Mouse (Mus musculus): ENCODE data around the gene Bad. TPM values are rescaled to one million over a fixed set of nuclear protein-coding genes. Genes with fewer than 3 reads are reported as not detected.

The Bad gene
- polyA plus RNA-seq, 1 experiment from 2014 or later = 69.1 TPM

GRCm38 (mm10) chr19:6971644-6972043, 30.0 kb downstream of the Bad start:
- Histone ChIP-seq H3K36me3 (ENCODE audit: control insufficient read depth, insufficient read depth, low read length) (no peaks in the 10 kb centered on the region), H3K27ac (ENCODE audit: low read length) (no peak overlapping the region), H3K4me1 (ENCODE audit: control insufficient read depth, insufficient read depth, low read length) (peaks cover 51% of the 10 kb centered on the region), H3K4me2 (replicated peaks; ENCODE audit: low read depth, low read length) (no peak overlapping the region), H3K4me3 (ENCODE audit: low read depth, low read length) (no peak overlapping the region), H3K27me3 (ENCODE audit: control insufficient read depth, insufficient read depth, low read length) (no peaks in the 10 kb centered on the region), H3K9ac (replicated peaks; ENCODE audit: low read depth, low read length) (no peak overlapping the region; the same call in 1 of the 2 replicates), H3K9me3 (ENCODE audit: control insufficient read depth, low read depth, low read length) (no peaks in the 10 kb centered on the region)
- ATAC-seq (ENCODE audit: insufficient number of reproducible peaks, insufficient read depth, low FRiP score, low read depth) = no peak
- 31% methylated on average over 6 of the region's 6 CpGs for WGBS

GRCm38 (mm10) chr19:6972247-6972917, 30.7 kb downstream of the Bad start:
- Histone ChIP-seq H3K9ac (replicated peaks; ENCODE audit: low read depth, low read length) (no peak overlapping the region), H3K27ac (ENCODE audit: low read length) (no peak overlapping the region), H3K4me3 (ENCODE audit: low read depth, low read length) (no peak overlapping the region), H3K4me1 (ENCODE audit: control insufficient read depth, insufficient read depth, low read length) (peaks cover 52% of the 10 kb centered on the region), H3K4me2 (replicated peaks; ENCODE audit: low read depth, low read length) (no peak overlapping the region), H3K36me3 (ENCODE audit: control insufficient read depth, insufficient read depth, low read length) (0 out of 2 replicates have a peak, but pooled peaks cover 3% of the 10 kb centered on the region), H3K27me3 (ENCODE audit: control insufficient read depth, insufficient read depth, low read length) (no peaks in the 10 kb centered on the region), H3K9me3 (ENCODE audit: control insufficient read depth, low read depth, low read length) (no peaks in the 10 kb centered on the region)
- 77% methylated on average over 13 of the region's 13 CpGs for WGBS
- no peak for ATAC-seq (ENCODE audit: insufficient number of reproducible peaks, insufficient read depth, low FRiP score, low read depth)

GRCm38 (mm10) chr19:6973581-6974190, 32.0 kb downstream of the Bad start:
- Histone ChIP-seq H3K4me3 (ENCODE audit: low read depth, low read length) (peak overlapping the region; percentile 77), H3K9me3 (ENCODE audit: control insufficient read depth, low read depth, low read length) (no peaks in the 10 kb centered on the region), H3K27ac (ENCODE audit: low read length) (no peak overlapping the region), H3K9ac (replicated peaks; ENCODE audit: low read depth, low read length) (0 out of 2 replicates have a peak overlapping the region, but pooled peaks have one; percentile 2), H3K36me3 (ENCODE audit: control insufficient read depth, insufficient read depth, low read length) (peaks cover 13% of the 10 kb centered on the region), H3K27me3 (ENCODE audit: control insufficient read depth, insufficient read depth, low read length) (no peaks in the 10 kb centered on the region), H3K4me1 (ENCODE audit: control insufficient read depth, insufficient read depth, low read length) (peaks cover 43% of the 10 kb centered on the region), H3K4me2 (replicated peaks; ENCODE audit: low read depth, low read length) (peak overlapping the region; percentile 44)
- 27% methylated on average over 12 of the region's 12 CpGs for WGBS
- ATAC-seq (ENCODE audit: insufficient number of reproducible peaks, insufficient read depth, low FRiP score, low read depth) = no peak

GRCm38 (mm10) chr19:6974211-6975205, 32.8 kb downstream of the Bad start, which contains the start of gene Ppp1r14b:
Gene Ppp1r14b (plus strand): TSS chr19:6974968.
- ATAC-seq (ENCODE audit: insufficient number of reproducible peaks, insufficient read depth, low FRiP score, low read depth) = peak; percentile 60

GRCm38 (mm10) chr19:6975537-6976521, 34.2 kb downstream of the Bad start, which contains the start of gene Plcb3:
Gene Plcb3 (minus strand): TSS chr19:6976470.
- H3K9me3 ChIP-seq (ENCODE audit: control insufficient read depth, low read depth, low read length) = no peaks in the 10 kb centered on the region
- peak within 1 kb of the TSS; percentile 93 for H3K4me2 ChIP-seq (replicated peaks; ENCODE audit: low read depth, low read length)
- H3K27ac ChIP-seq (ENCODE audit: low read length) = peak within 1 kb of the TSS; percentile 94
- H3K4me1 ChIP-seq (ENCODE audit: control insufficient read depth, insufficient read depth, low read length) = peaks cover 38% of the 10 kb centered on the region
- H3K4me3 ChIP-seq (ENCODE audit: low read depth, low read length) = peak within 1 kb of the TSS; percentile 77
- H3K9ac ChIP-seq (replicated peaks; ENCODE audit: low read depth, low read length) = peak within 1 kb of the TSS; percentile 82
- peaks cover 13% of the 10 kb centered on the region for H3K36me3 ChIP-seq (ENCODE audit: control insufficient read depth, insufficient read depth, low read length)
- no peaks in the 10 kb centered on the region for H3K27me3 ChIP-seq (ENCODE audit: control insufficient read depth, insufficient read depth, low read length)
- ATAC-seq (ENCODE audit: insufficient number of reproducible peaks, insufficient read depth, low FRiP score, low read depth) = no peak
- WGBS = under 1% methylated on average over 16 of the region's 16 CpGs

More at GRCm38 (mm10) chr19:6974211-6975205, 32.8 kb downstream of the Bad start, which contains the start of gene Ppp1r14b:
- peak within 1 kb of the TSS; percentile 77 for H3K4me3 ChIP-seq (ENCODE audit: low read depth, low read length)
- peak within 1 kb of the TSS; percentile 93 for H3K4me2 ChIP-seq (replicated peaks; ENCODE audit: low read depth, low read length)
- H3K27me3 ChIP-seq (ENCODE audit: control insufficient read depth, insufficient read depth, low read length) = no peaks in the 10 kb centered on the region
- peaks cover 13% of the 10 kb centered on the region for H3K36me3 ChIP-seq (ENCODE audit: control insufficient read depth, insufficient read depth, low read length)
- H3K9ac ChIP-seq (replicated peaks; ENCODE audit: low read depth, low read length) = peak within 1 kb of the TSS; percentile 82
- peak within 1 kb of the TSS; percentile 94 for H3K27ac ChIP-seq (ENCODE audit: low read length)
- under 1% methylated on average over 81 of the region's 84 CpGs for WGBS
- H3K9me3 ChIP-seq (ENCODE audit: control insufficient read depth, low read depth, low read length) = no peaks in the 10 kb centered on the region
- peaks cover 49% of the 10 kb centered on the region for H3K4me1 ChIP-seq (ENCODE audit: control insufficient read depth, insufficient read depth, low read length)

GRCm38 (mm10) chr19:6977759-6978638, 36.3 kb downstream of the Bad start:
- H3K27me3 ChIP-seq (ENCODE audit: control insufficient read depth, insufficient read depth, low read length) = no peaks in the 10 kb centered on the region
- H3K4me1 ChIP-seq (ENCODE audit: control insufficient read depth, insufficient read depth, low read length) = peaks cover 34% of the 10 kb centered on the region
- no peak for ATAC-seq (ENCODE audit: insufficient number of reproducible peaks, insufficient read depth, low FRiP score, low read depth)
- H3K36me3 ChIP-seq (ENCODE audit: control insufficient read depth, insufficient read depth, low read length) = peaks cover 21% of the 10 kb centered on the region
- H3K4me3 ChIP-seq (ENCODE audit: low read depth, low read length) = 0 out of 2 replicates have a peak overlapping the region, but pooled peaks have one; percentile 67
- peak overlapping the region; percentile 41 for H3K27ac ChIP-seq (ENCODE audit: low read length)
- 0 out of 2 replicates have a peak overlapping the region, but pooled peaks have one; percentile 60 for H3K9ac ChIP-seq (replicated peaks; ENCODE audit: low read depth, low read length)
- 80% methylated on average over 13 of the region's 13 CpGs for WGBS
- peak overlapping the region; percentile 76; the same call in 1 of the 2 replicates for H3K4me2 ChIP-seq (replicated peaks; ENCODE audit: low read depth, low read length)
- H3K9me3 ChIP-seq (ENCODE audit: control insufficient read depth, low read depth, low read length) = no peaks in the 10 kb centered on the region

- H3K4me3 ChIP-seq (ENCODE audit: low read depth, low read length) = peak overlapping the region; percentile 67
- H3K9ac ChIP-seq (replicated peaks; ENCODE audit: low read depth, low read length) = peak overlapping the region; percentile 60; the same call in 1 of the 2 replicates
- H3K27me3 ChIP-seq (ENCODE audit: control insufficient read depth, insufficient read depth, low read length) = no peaks in the 10 kb centered on the region
- WGBS = 29% methylated on average over 3 of the region's 3 CpGs
- H3K27ac ChIP-seq (ENCODE audit: low read length) = peak overlapping the region; percentile 41
- peaks cover 34% of the 10 kb centered on the region for H3K4me1 ChIP-seq (ENCODE audit: control insufficient read depth, insufficient read depth, low read length)
- no peak for ATAC-seq (ENCODE audit: insufficient number of reproducible peaks, insufficient read depth, low FRiP score, low read depth)
- H3K4me2 ChIP-seq (replicated peaks; ENCODE audit: low read depth, low read length) = peak overlapping the region; percentile 76
- H3K9me3 ChIP-seq (ENCODE audit: control insufficient read depth, low read depth, low read length) = no peaks in the 10 kb centered on the region
- peaks cover 23% of the 10 kb centered on the region for H3K36me3 ChIP-seq (ENCODE audit: control insufficient read depth, insufficient read depth, low read length)
Observed at GRCm38 (mm10) chr19:6978639-6978974, 36.9 kb downstream of the Bad start.

Measured in stomach, embryonic 14.5 days (tissue).